Mouse (Mus musculus): ENCODE data around the gene Rorc. TPM values are rescaled to one million over a fixed set of nuclear protein-coding genes. Genes with fewer than 3 reads are reported as not detected.

The Rorc gene
- polyA plus RNA-seq, 1 experiment from 2014 or later = 0.70 TPM

DNA sequence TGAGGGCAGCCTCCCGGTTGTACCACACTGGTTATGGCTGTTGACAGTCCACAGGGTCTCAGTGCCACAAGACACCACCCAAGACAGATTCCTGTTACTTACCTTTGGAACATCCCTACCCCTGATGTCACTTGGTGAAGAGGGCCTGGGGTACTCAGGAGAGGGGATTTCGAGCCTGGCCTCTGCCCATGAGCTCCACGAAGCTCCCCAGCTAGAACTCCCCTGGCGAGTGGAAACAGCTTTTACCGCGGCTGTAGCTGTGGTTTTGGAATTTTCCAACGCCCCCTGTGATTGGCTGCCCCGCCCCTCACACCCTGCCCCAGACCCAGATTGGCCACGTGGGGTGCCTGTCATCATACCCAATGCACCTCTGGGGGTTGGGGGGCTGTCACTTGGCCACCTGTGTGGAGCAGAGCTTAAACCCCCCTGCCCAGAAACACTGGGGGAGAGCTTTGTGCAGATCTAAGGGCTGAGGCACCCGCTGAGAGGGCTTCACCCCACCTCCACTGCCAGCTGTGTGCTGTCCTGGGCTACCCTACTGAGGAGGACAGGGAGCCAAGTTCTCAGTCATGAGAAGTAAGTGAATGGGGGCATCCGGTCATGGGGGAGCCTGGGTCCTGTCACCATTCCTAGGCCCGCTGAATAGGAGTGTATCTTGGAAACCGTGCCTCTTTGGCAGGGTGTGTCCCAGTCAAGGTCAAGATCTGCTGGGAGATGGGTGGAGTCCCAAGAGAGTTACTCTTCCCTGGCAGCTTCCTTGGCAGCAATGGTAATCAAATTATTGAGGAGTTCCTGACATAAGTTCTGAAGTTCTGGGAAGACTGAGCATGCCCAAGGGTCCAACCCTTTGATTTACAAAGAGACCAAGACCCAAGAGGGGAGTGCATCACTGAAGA lies 4.7 kb downstream of the Rorc start:
- Histone ChIP-seq H3K4me2 (no peak overlapping the region), H3K36me3 (no peaks in the 10 kb centered on the region), H3K4me3 (no peak overlapping the region), H3K9me3 (replicated peaks) (no peaks in the 10 kb centered on the region), H3K27me3 (replicated peaks) (peaks cover 47% of the 10 kb centered on the region), H3K27ac (no peak overlapping the region), H3K9ac (no peak overlapping the region), H3K4me1 (peaks cover 9% of the 10 kb centered on the region)
- ATAC-seq = no peak
- 13% methylated on average over 13 of the region's 13 CpGs for WGBS (ENCODE audit: insufficient replicate concordance)

DNA sequence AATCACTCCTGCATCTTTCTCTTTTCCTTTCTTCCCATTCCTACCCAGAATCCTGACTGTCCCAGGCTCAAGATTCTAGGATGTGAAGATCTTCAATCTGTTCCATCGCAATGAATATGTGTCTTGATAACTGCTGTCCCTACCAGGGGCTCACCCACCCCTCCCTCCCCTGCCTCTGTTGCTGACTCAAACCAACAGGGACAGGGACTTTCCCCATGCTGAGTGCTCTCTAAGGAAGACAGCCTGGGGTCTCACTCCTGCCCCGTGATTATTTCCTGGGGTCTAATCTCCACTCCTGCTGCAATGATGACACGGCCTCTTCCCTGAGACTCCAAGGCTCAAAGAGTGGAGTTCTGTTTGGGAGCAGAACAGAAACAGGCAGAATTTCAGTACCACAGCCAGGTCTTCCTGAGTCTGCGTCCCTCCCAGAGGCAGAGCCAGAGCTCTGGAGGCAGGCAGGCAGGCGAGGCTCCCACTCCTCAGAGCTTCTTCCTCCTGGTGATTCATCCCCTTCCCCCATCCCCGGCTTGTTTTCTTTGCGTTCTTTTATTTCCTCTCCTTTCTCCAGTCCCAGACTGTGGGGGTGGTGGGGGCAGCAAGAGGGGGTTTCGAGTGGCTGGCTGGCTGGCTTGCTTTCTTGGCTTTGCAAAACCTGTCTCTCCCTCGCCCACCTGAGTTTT lies 7.4 kb downstream of the Rorc start:
- H3K36me3 ChIP-seq = no peaks in the 10 kb centered on the region
- H3K9ac ChIP-seq = no peak overlapping the region
- no peak overlapping the region for H3K4me3 ChIP-seq
- no peak for ATAC-seq
- H3K27ac ChIP-seq = no peak overlapping the region
- H3K27me3 ChIP-seq (replicated peaks) = peaks cover 20% of the 10 kb centered on the region
- whole genome bisulfite sequencing (ENCODE audit: insufficient replicate concordance) = 22% methylated on average over 9 of the region's 9 CpGs
- H3K4me1 ChIP-seq = no peaks in the 10 kb centered on the region
- no peaks in the 10 kb centered on the region for H3K9me3 ChIP-seq (replicated peaks)
- no peak overlapping the region for H3K4me2 ChIP-seq

DNA sequence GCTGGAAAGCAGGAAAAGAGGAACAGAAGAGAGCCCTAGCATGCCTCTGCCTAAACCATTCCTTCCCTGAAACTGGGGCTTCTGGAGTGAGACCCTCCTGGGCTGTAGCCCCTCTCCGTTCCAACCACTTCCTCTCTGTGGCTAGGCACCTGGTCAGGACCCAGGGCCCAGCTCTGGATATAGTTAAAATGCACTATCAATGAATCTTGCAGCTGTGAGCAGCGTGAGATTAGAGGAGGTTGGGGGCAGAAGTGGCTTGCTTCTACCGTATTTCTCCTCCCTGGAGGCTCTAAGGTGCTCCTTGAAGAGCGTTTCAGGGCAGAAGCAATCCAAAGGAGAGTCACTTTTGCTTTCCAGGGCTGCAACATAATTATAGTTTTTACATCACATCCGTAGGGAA lies 9.7 kb downstream of the Rorc start:
- no peak overlapping the region for H3K4me2 ChIP-seq
- no peak overlapping the region for H3K9ac ChIP-seq
- H3K27ac ChIP-seq = no peak overlapping the region
- 30% methylated on average over 5 of the region's 5 CpGs for WGBS (ENCODE audit: insufficient replicate concordance)
- H3K9me3 ChIP-seq (replicated peaks) = no peaks in the 10 kb centered on the region
- H3K27me3 ChIP-seq (replicated peaks) = peaks cover 7% of the 10 kb centered on the region
- no peaks in the 10 kb centered on the region for H3K36me3 ChIP-seq
- no peaks in the 10 kb centered on the region for H3K4me1 ChIP-seq
- ATAC-seq = no peak
- H3K4me3 ChIP-seq = no peak overlapping the region

DNA sequence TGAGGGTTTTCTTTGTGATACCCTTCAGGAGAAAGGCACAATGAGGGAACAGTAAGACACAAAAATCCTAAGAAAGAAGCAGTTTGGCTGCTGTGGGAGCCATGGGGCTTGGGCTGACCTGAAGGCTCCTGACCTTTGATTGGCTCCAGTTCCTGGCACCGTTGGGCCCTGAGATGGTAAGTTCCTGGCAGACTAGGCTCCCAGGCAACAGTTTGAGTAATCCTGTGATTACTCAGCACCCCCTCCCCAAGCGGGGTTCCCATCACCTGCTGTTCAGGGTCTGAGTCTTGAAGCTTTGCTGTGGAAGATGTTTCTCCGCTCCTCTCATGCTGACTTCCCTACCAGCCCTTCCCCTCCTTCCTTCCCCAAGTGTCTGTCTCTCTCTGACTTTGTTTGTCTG lies 10.9 kb downstream of the Rorc start:
- WGBS (ENCODE audit: insufficient replicate concordance) = 46% methylated on average over 3 of the region's 3 CpGs
- Histone ChIP-seq H3K4me3 (no peak overlapping the region), H3K27ac (no peak overlapping the region), H3K9ac (no peak overlapping the region), H3K4me2 (no peak overlapping the region), H3K36me3 (no peaks in the 10 kb centered on the region), H3K9me3 (replicated peaks) (no peaks in the 10 kb centered on the region), H3K4me1 (no peaks in the 10 kb centered on the region), H3K27me3 (replicated peaks) (peaks cover 8% of the 10 kb centered on the region)
- no peak for ATAC-seq

DNA sequence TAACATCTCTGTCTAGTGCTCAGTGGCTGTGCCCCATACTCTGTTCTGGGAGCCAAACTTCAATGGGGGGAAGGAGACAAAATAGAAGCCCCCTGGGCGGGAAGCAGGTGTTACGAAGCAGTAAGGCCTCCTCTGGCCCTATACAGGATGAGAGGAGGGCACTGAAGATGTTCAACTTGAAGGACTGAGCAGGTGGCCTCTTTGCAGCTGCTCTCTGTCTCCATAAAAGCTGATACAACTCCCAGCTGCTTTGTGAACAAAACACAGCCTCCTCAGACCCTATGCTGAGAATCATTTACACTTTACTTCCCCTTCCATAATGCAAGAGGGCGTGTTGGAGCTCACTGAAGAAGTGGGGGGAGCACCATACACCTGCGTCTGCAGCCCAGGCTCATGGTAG lies 14.1 kb downstream of the Rorc start:
- Histone ChIP-seq H3K9ac (no peak overlapping the region), H3K36me3 (no peaks in the 10 kb centered on the region), H3K9me3 (replicated peaks) (no peaks in the 10 kb centered on the region), H3K27ac (no peak overlapping the region), H3K27me3 (replicated peaks) (peaks cover 5% of the 10 kb centered on the region; the same call in 1 of the 2 replicates), H3K4me3 (no peak overlapping the region), H3K4me1 (no peaks in the 10 kb centered on the region), H3K4me2 (no peak overlapping the region)
- no peak for ATAC-seq
- 46% methylated on average over 4 of the region's 4 CpGs for WGBS (ENCODE audit: insufficient replicate concordance)

DNA sequence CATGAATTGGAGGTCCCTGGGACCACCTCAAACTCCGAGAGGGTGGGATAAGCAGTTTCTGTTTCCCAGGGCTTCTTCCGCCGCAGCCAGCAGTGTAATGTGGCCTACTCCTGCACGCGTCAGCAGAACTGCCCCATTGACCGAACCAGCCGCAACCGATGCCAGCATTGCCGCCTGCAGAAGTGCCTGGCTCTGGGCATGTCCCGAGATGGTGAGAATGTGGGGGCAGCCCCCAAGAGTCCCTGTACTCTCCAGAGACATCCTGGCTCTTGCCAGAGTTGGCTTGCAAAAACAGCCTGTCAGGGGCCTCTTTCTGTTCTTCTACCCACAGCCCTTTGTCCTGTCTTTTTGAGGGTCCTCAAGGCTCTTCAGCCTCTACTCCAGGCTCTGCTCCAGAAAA lies 14.8 kb downstream of the Rorc start:
- H3K4me1 ChIP-seq = no peaks in the 10 kb centered on the region
- H3K9ac ChIP-seq = no peak overlapping the region
- no peak overlapping the region for H3K4me3 ChIP-seq
- peaks cover 5% of the 10 kb centered on the region; the same call in 1 of the 2 replicates for H3K27me3 ChIP-seq (replicated peaks)
- no peak overlapping the region for H3K27ac ChIP-seq
- 79% methylated on average over 10 of the region's 10 CpGs for WGBS (ENCODE audit: insufficient replicate concordance)
- ATAC-seq = no peak
- H3K36me3 ChIP-seq = no peaks in the 10 kb centered on the region
- H3K9me3 ChIP-seq (replicated peaks) = no peaks in the 10 kb centered on the region
- H3K4me2 ChIP-seq = no peak overlapping the region

DNA sequence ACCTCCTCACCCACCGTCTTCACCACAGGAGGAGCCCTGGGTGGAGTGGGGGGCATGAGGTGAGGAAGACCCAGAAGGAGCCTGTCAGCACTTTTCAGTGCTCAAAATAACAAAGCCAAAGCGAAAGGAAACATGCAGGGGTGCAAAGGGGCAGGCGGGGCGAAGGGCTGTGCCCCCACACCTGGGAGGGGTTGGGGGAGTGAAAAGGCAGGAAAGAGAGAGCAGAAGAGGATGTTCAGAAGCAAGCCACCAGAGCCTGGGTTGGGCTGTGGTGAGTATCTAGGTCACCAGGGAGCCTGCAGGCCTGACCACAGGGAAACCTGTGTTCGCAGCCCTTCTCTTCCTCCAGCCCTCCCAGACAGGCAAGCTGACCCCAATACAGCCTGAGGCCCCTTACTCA lies 15.5 kb downstream of the Rorc start:
- H3K9me3 ChIP-seq (replicated peaks) = no peaks in the 10 kb centered on the region

DNA sequence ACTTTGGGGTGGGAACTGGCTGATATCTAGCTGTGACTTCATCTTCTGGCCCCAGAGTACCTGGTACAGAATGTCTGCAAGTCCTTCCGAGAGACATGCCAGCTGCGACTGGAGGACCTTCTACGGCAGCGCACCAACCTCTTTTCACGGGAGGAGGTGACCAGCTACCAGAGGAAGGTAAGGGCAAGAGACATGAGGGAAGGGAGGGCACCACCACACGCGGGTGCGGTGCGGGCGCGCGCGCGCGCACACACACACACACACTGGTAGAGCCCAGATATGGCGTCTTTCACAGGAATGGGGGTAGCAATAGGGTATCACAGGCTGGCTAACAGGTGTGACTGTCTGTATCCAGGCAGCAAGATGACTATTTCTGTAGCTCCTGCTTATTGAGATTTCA lies 16.8 kb downstream of the Rorc start:
- 88% methylated on average over 16 of the region's 16 CpGs for WGBS (ENCODE audit: insufficient replicate concordance)
- no peak for ATAC-seq

More for the DNA sequence above, 15.5 kb downstream of the Rorc start:
- Histone ChIP-seq H3K4me3 (no peak overlapping the region), H3K36me3 (no peaks in the 10 kb centered on the region), H3K27me3 (replicated peaks) (peaks cover 5% of the 10 kb centered on the region; the same call in 1 of the 2 replicates), H3K4me2 (no peak overlapping the region), H3K4me1 (no peaks in the 10 kb centered on the region), H3K9ac (no peak overlapping the region), H3K27ac (no peak overlapping the region)
- ATAC-seq = no peak
- WGBS (ENCODE audit: insufficient replicate concordance) = 36% methylated on average over 5 of the region's 5 CpGs

DNA sequence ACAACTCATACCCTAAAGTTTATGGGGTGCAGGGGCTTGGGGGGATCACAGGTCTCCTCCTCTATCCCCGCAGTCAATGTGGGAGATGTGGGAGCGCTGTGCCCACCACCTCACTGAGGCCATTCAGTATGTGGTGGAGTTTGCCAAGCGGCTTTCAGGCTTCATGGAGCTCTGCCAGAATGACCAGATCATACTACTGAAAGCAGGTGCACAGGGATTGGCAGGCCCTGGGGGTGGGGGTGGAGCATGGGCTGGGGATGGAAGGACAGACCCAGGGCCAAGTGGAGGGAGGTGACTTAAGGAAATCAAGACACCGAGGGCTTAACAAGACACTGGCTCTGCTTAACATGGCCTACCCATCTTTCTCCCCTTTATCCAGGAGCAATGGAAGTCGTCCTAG lies 18.4 kb downstream of the Rorc start:
- no peak overlapping the region for H3K4me3 ChIP-seq
- no peak for ATAC-seq
- H3K4me2 ChIP-seq = no peak overlapping the region
- H3K4me1 ChIP-seq = no peaks in the 10 kb centered on the region
- H3K9me3 ChIP-seq (replicated peaks) = no peaks in the 10 kb centered on the region
- H3K27ac ChIP-seq = no peak overlapping the region
- no peaks in the 10 kb centered on the region for H3K36me3 ChIP-seq
- 63% methylated on average over 5 of the region's 5 CpGs for WGBS (ENCODE audit: insufficient replicate concordance)
- H3K9ac ChIP-seq = no peak overlapping the region
- H3K27me3 ChIP-seq (replicated peaks) = peaks cover 5% of the 10 kb centered on the region; the same call in 1 of the 2 replicates

More for the DNA sequence above, 16.8 kb downstream of the Rorc start:
- Histone ChIP-seq H3K4me1 (no peaks in the 10 kb centered on the region), H3K27me3 (replicated peaks) (peaks cover 5% of the 10 kb centered on the region; the same call in 1 of the 2 replicates), H3K4me3 (no peak overlapping the region), H3K36me3 (no peaks in the 10 kb centered on the region), H3K27ac (no peak overlapping the region), H3K9me3 (replicated peaks) (no peaks in the 10 kb centered on the region), H3K9ac (no peak overlapping the region), H3K4me2 (no peak overlapping the region)

DNA sequence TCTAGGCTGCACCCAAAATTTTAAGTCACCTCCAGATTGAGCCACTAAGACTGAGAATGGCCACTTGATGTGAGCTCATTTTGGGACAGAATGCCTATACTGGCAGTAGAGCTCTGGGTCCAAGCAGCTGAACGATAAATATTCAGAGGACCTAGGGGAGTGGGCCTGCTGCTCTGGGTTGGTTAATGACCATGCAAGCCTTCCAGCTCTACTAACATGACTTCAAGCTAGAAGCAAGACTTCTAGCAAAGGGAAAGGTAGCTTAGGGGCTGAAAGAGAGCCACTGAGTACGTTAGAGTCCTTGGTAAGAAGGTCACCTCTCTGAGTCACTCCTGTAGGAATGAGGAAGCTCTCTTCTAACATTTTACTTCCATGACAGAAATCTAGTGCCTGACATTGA lies 19.5 kb downstream of the Rorc start:
- H3K9me3 ChIP-seq (replicated peaks) = no peaks in the 10 kb centered on the region
- no peak overlapping the region for H3K9ac ChIP-seq
- H3K27me3 ChIP-seq (replicated peaks) = peaks cover 14% of the 10 kb centered on the region
- no peaks in the 10 kb centered on the region for H3K36me3 ChIP-seq
- WGBS (ENCODE audit: insufficient replicate concordance) = 58% methylated on average over 2 of the region's 2 CpGs
- no peak overlapping the region for H3K27ac ChIP-seq
- H3K4me1 ChIP-seq = no peaks in the 10 kb centered on the region
- no peak overlapping the region for H3K4me3 ChIP-seq
- H3K4me2 ChIP-seq = no peak overlapping the region
- no peak for ATAC-seq

DNA sequence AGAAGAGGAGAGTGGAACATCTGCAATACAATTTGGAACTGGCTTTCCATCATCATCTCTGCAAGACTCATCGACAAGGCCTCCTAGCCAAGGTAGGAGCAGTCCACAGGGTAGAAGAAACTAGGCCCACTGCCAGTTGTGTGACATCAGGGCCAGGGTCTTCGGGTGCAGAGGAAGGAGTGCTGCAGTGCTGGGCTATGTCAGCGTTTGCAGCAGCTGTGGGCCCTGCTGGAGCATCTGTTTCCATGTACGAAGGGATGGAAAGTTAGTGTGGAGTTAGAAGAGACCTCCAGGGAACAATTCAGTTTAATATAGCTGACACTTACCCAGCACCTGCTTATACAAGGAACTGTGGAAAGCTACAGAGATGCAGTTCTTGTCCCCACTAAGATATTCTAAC lies 20.5 kb downstream of the Rorc start:
- Histone ChIP-seq H3K4me2 (no peak overlapping the region), H3K9ac (no peak overlapping the region), H3K9me3 (replicated peaks) (no peaks in the 10 kb centered on the region), H3K4me1 (no peaks in the 10 kb centered on the region), H3K4me3 (no peak overlapping the region), H3K27ac (no peak overlapping the region), H3K27me3 (replicated peaks) (peaks cover 23% of the 10 kb centered on the region), H3K36me3 (no peaks in the 10 kb centered on the region)
- 63% methylated on average over 4 of the region's 4 CpGs for WGBS (ENCODE audit: insufficient replicate concordance)
- ATAC-seq = no peak

DNA sequence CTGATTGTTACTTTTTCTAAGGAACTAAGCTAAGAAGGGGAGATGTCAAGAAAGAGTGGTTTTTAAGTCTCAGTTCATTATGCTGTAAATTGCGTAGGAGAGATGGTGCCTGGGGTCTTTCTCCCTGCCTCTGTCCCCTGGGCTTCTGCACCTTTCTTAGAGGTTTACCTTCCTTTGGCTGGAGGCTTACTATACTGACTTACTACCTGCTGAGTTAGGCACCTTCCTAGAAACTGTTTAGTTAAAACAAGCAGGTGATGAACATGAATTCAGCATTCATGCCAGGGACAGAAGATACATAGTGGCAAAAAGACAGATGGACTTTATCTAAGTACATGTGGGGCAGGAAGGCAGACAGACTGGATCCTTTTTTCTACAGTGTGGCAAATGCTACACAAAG lies 23.7 kb downstream of the Rorc start:
- Histone ChIP-seq H3K9ac (no peak overlapping the region), H3K9me3 (replicated peaks) (no peaks in the 10 kb centered on the region), H3K27me3 (replicated peaks) (peaks cover 51% of the 10 kb centered on the region), H3K36me3 (no peaks in the 10 kb centered on the region), H3K4me3 (no peak overlapping the region), H3K4me1 (no peaks in the 10 kb centered on the region), H3K4me2 (no peak overlapping the region), H3K27ac (no peak overlapping the region)
- WGBS (ENCODE audit: insufficient replicate concordance) = 73% methylated on average over 1 of the region's 1 CpGs
- no peak for ATAC-seq

Measured in liver, embryonic 12.5 days (tissue).